Mouse (Mus musculus) cerebellum, adult 2 months (tissue): ENCODE measurements at regions not wholly inside any gene's neighbourhood (a gene's known extent, or its start where the extent isn't known, plus 50 kb on each side); places are given as distances from the start of the nearest gene placed in this dataset.

Experiments used
- CTCF ChIP-seq: fragments of 200-500 bp; IDR thresholded peaks from 2 replicates; pipeline ENCODE4 v1.5.1; 2011; ENCODE audit warnings: low read depth, mild to moderate bottlenecking, control low read depth, low read length, moderate library complexity, borderline replicate concordance; ENCODE audit not compliant: insufficient read depth
- POLR2A ChIP-seq: fragments of 200-500 bp; IDR thresholded peaks from 2 replicates; pipeline ENCODE4 v1.6.1; 2011; ENCODE audit warnings: low read length, control low read depth, borderline replicate concordance; ENCODE audit not compliant: insufficient read depth

DNA sequence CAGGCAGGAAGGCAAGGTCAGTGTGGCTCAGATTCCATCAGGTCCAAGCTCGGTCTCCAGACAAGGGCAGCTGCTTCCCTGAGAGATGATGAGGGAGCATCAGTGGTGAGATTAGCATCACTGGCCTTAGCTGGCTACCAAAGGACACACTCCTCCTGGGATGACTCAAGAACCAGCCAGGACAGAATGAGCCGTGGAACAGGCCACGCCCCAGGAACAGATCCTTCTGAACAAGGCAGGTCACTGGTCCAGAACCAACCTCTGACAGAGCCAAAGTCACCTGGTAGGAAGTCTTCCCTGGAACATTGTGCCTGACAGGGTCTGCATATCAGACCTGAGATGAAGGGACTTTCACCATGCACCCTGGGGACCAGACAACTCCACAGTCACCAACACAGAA is 152.0 kb downstream of the Tomm20 start:
- TF ChIP-seq CTCF (no peak), POLR2A (no peak)
